Mouse (Mus musculus) kidney, postnatal 4 days (tissue): ENCODE measurements around the gene Msi2.
A peak's percentile ranks its signal among the peaks of the same experiment; 100 is the strongest.

Experiments used
- DNase-seq, 2 experiments: peaks; one replicate each; pipeline ENCODE4 v3.0.0; 2021; ENCODE audit warnings: mixed read lengths in 2 of 2

The Msi2 gene

DNA sequence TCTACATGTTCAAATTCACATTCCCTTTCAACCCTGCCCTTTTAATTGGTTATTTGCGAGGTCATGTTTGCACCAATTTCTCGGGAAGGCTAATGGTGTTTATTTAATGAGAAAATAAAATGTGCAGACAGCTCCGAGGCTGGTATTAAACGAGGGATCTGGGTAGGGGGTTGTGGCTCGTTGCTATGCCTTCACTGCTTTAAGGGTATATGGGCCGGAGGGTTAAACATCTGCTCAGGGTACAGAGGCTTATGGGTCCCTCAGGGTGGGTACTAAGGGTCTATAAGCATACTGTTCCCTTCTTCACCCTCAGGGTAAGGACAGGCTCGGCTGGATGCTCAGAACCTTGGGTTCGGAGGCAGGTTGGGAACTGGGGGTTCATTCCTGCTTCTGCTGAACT is 245.6 kb downstream of the Msi2 start:
- DNase-seq = no peak

- peak; percentile 60 to 69 for DNase-seq
Measured at GRCm38 (mm10) chr11:88471981-88472647, 246.2 kb downstream of the Msi2 start.

- no peak for DNase-seq
Measured at GRCm38 (mm10) chr11:88470599-88470998, 247.7 kb downstream of the Msi2 start.

GRCm38 (mm10) chr11:88468996-88469395 is 249.3 kb downstream of the Msi2 start:
- DNase-seq = no peak

DNA sequence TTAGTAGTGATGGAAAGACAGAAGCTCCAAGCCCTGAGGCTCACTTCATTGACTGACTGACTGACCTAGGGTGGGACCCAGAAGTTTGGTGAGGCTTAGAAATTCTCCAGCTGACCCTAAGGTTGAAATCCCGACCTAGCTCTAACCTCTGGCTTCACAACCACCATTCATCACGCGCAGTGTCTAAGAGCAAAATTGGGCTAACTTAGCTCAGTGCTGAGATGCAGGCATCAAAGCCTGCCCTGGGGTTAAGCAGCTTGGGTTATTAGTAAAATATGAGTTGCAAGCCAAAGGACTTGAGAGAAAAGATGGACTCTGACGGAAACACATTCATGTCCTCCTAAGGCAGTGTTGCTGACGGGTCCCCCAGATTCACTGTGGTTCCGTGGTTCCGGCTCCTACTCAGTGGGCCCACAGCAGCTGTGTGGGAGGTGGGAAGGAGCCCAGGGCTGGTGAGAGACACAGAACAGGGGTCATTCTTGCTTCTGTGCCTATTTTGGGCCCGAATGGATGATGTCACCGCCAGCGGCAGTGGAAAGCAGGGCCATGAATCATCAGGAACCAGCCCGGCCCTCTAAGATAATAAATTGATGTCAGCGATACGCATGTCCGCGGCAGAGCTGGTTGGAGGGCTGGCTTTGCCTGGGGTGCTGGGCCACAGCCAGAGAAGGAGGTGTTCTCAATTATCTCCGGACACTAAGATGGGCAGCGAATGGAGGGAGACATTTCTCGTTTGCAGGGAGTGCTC is 250.6 kb downstream of the Msi2 start:
- DNase-seq = peak; percentile 66 to 77

- DNase-seq = no peak
Measured at GRCm38 (mm10) chr11:88463951-88464350, 254.4 kb downstream of the Msi2 start.

GRCm38 (mm10) chr11:88462789-88463188 is 255.5 kb downstream of the Msi2 start:
- no peak for DNase-seq

DNA sequence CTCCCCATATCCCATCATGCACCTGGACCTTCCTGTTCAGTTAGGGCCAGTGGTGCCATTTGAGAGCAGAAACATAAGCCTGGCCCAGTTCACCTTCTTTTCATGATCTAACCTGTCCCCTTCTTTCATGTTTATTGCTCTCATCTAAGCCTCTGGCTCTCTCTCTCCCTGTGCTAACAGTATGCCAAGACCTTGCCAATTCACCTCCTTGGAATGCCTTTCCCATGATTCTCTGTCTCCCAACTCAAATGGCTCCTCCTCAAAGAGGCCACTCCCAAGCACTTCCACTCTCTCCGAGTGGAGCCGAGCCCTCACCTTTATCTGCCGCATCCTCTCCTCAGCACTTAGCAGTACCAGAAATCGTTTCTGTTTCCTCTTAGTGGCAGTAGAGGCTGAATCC is 256.7 kb downstream of the Msi2 start:
- DNase-seq = no peak

DNA sequence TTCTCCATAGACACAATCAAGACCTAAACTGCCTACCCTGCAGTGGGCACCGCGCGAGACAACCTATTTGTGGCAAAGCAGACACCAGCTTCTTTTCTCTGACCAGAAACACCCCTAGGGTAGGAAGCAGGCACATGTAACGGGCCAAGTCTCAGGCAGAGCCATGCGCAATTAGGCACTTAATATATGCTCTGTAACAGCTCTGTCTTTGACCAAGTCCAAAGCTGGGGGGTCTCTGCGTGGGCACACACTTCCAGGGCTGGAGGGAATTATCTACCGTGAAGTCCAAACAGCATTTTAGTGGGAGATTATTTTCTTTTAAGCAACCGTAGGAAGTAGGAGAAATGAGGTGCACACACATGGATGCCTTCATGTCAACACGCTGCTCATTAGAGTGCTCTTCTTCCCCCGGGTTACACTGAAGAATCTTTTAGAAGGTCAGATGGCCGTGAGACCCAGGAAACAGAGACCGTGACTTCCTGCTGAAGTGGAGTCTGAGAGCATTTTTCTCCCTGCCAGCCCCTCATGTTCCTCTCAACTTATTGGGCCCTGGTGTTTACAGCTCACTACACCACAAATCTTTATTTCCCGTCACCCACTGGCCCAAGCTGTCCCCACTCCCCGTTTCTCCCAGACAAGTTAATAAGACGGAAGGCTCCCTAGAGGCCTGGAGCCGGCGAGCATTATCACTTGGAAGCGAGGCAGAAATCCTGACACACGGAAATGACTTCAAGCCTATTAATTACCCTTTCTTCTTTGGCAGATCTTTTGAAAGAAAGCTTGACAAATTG is 258.2 kb downstream of the Msi2 start:
- DNase-seq = peak; percentile 70 to 79

GRCm38 (mm10) chr11:88457241-88457738 is 261.0 kb downstream of the Msi2 start:
- DNase-seq = peak; percentile 22 to 45

DNA sequence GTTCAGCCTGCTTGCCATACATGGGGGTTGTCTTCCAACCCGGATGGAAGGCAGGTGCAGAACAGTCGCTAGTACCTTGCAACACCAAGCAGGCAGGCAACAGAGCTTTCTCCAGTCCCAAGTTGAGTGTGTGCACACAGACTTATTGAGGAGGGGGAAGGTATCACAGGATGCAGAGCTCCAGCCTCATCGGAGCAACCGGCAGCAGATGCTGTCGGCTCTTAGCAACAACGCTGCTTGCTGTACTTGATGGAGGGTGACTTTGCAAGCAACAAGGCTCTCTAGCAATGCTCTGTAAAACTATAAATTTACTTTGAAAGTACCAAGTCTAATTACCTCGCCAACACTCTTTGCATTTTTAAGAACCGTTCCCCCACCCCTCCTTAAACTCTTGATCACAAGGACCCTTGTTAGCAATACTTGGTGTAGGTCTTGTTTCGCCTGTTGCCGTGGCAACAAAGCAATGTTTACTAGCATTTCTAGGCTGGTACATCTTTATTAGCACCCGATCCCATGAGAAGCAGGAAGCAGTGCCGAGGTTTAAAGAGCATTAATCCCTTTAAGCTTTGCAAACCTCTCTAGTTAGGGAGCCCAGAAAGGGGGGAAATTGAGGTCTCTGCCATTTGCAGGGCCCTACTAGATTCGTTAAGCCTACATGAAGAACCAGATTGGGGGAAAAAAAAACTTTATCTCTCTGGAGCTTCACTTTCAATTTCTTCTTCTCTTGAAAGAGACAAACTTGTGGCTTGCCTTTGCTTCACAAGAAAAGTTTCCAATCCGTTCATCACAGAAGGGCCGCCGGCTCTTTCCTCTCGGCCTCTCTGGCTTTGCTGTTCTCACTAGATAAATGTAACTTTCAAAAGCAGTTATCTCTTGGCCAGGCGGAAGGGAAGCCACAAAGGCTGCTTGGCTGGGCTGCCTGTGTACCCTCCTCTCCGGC is 263.2 kb downstream of the Msi2 start:
- DNase-seq = no peak

- no peak for DNase-seq
Measured at GRCm38 (mm10) chr11:88449180-88449579, 269.1 kb downstream of the Msi2 start.

DNA sequence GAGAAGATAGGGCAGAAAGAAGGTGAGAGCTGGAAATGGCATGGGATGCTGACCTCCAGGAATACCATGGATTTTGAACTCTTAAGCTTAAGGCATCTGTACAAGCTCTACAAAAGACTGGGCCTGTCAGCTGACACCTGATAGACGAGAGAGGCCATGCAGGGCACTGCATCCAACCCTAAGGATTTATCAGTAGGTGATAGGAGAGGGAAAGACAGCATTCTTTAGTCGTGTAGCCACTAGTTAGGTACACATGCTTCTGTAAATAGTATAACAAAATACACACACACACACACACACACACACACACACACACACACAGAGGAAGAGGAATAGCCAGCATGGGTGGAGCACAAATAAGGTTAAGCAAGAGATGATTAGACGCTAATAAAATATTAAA is 269.7 kb downstream of the Msi2 start:
- no peak for DNase-seq

GRCm38 (mm10) chr11:88447350-88447749 is 271.0 kb downstream of the Msi2 start:
- peak; percentile 33 to 54 for DNase-seq

DNA sequence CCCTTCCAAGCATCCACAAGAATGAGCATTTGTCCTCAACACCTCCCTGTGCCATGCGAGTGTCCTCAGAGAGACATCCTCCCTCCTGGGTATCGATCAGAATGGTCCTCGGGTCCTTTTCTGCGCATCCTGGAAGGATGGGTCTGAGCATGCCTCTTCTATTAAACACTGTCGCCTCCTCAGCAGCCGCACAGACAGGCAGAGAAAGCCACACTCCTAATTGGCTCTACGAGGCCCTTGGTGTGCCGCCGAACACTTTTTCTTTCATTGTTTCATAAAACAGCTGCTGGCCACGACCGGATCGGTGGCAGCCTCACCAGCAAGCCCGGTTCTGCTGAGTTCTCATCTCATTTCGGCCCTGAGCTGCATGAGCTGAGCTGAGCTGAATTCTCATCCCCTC is 274.4 kb downstream of the Msi2 start:
- DNase-seq = no peak

DNA sequence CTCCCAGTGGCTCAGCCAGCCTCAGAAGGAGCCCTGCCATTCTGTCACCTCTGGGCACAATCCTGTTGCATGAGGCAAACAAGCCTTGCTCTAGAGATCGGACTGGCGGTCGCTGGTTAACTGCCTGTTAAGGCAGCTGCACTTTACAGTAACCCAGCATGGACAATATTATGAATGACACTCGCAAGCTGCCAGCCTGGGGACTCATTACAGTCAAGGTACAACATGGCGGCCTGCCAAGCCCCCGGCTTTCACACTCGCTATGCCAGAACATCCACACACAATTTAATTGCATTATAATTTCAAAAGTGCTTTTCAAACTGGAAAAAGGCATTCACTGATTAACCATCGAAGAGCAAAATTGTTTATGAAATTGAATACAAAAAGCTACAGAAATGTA is 275.0 kb downstream of the Msi2 start:
- DNase-seq = no peak

DNA sequence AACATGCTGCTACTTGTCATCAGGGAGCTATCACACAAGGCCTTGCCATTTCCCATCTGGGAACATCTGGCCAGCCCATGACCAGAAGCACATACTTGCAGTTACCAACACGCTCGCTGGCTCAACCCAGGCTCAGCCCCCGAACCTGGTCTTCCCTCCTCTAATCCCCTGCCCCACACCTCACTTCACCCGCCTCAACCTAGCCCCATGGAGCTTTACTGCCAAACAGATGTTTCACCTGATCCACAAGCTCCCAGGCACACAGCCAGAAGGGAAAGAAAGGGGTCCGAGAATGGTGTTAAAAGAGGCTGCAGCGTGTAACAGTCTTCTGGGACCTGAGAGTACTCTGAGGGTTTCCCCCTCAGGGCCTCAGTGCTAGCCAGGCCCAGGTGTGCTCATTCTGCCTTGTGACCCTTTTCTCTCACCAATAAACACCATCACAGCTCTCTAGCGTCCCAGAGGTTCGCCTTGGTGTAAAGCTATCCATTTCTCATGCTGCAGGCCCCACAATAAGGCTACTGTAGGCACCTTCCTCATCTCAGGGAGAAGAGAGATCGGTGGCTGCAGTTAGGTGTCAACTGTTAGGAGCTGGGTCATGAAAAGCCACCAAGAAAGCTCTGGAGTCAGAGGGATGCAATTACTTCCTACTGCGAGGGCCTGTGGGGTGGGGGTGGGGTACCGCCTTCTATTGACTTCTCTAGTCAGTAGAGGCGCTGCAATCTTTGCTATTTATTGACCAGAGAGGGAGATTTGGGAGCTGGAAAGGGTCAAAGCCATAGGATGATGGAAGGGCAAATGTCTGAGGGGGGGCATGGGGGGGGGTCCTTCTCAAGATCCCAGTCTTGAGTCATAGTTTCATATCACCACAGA is 276.2 kb downstream of the Msi2 start:
- DNase-seq = no peak

GRCm38 (mm10) chr11:88438659-88439058 is 279.7 kb downstream of the Msi2 start:
- DNase-seq = no peak

- DNase-seq = no peak
Measured at GRCm38 (mm10) chr11:88436596-88436995, 281.7 kb downstream of the Msi2 start.

GRCm38 (mm10) chr11:88435543-88435942 is 282.8 kb downstream of the Msi2 start:
- DNase-seq = no peak
